Mouse (Mus musculus) myocyte (in vitro differentiated cells): ENCODE results near the gene H2-DMb1. TPM values are rescaled to one million over a fixed set of nuclear protein-coding genes. Genes with fewer than 3 reads are reported as not detected.

Source experiments
- H3K27me3 ChIP-seq: one replicate; pipeline ENCODE4 v1.6.1; 2011; ENCODE audit not compliant: control insufficient read depth, insufficient read depth, insufficient read length
- H3K36me3 ChIP-seq: one replicate; pipeline ENCODE4 v1.6.1; 2011; ENCODE audit not compliant: control insufficient read depth, insufficient read depth
- H3K4me2 ChIP-seq: one replicate; pipeline ENCODE4 v1.6.1; 2011; ENCODE audit warnings: low read depth, control low read depth
- H3K4me3 ChIP-seq: one replicate; pipeline ENCODE4 v1.5.1; 2011; ENCODE audit warnings: mild to moderate bottlenecking, control low read depth, moderate library complexity
- H3K79me2 ChIP-seq: one replicate; pipeline ENCODE4 v1.6.1; 2011; ENCODE audit not compliant: control insufficient read depth, insufficient read depth
- H3ac ChIP-seq: one replicate; pipeline ENCODE4 v1.6.1; 2011; ENCODE audit not compliant: control insufficient read depth, insufficient read length
- CEBPB ChIP-seq: IDR thresholded peaks from 2 replicates; pipeline ENCODE4 v1.6.1; 2011; ENCODE audit warnings: mild to moderate bottlenecking, moderate library complexity; ENCODE audit not compliant: poor library complexity, insufficient read depth, severe bottlenecking
- E2F4 ChIP-seq: IDR thresholded peaks from one replicate; pipeline ENCODE4 v1.6.1; 2011; ENCODE audit warnings: mild to moderate bottlenecking, control low read depth, moderate library complexity; ENCODE audit not compliant: insufficient read depth
- MAX ChIP-seq: IDR thresholded peaks from one replicate; pipeline ENCODE4 v1.6.1; 2011; ENCODE audit warnings: low read depth, mild to moderate bottlenecking, control low read depth
- MYOD1 ChIP-seq, 3 experiments: IDR thresholded peaks; one replicate each; pipeline ENCODE4 v1.6.1; 2011; ENCODE audit warnings: control low read depth in 2 of 3, low read depth in 2 of 3, mild to moderate bottlenecking in 2 of 3, moderate library complexity in 1 of 3; ENCODE audit not compliant: insufficient read length in 2 of 3, control insufficient read depth in 1 of 3
- MYOG ChIP-seq, 3 experiments: IDR thresholded peaks; one replicate each; pipeline ENCODE4 v1.6.1; 2011; ENCODE audit warnings: control low read depth in 2 of 3, low read depth in 2 of 3, mild to moderate bottlenecking in 2 of 3; ENCODE audit not compliant: insufficient read length in 2 of 3, control insufficient read depth in 1 of 3, insufficient read depth in 1 of 3
- POLR2A ChIP-seq: IDR thresholded peaks from one replicate; pipeline ENCODE4 v1.6.1; 2011; ENCODE audit warnings: low read depth, mild to moderate bottlenecking, control low read depth, moderate library complexity; ENCODE audit not compliant: insufficient read length
- POLR2AphosphoS2 ChIP-seq: IDR thresholded peaks from one replicate; pipeline ENCODE4 v1.6.1; 2011; ENCODE audit warnings: low read depth, control low read depth; ENCODE audit not compliant: insufficient read length
- REST ChIP-seq: IDR thresholded peaks from one replicate; pipeline ENCODE4 v1.6.1; 2011; ENCODE audit warnings: mild to moderate bottlenecking, control low read depth, moderate library complexity; ENCODE audit not compliant: insufficient read depth, insufficient read length
- SRF ChIP-seq: IDR thresholded peaks from one replicate; pipeline ENCODE4 v1.6.1; 2011; ENCODE audit warnings: low read depth; ENCODE audit not compliant: control insufficient read depth, insufficient read length
- TCF12 ChIP-seq: IDR thresholded peaks from one replicate; pipeline ENCODE4 v1.6.1; 2011; ENCODE audit warnings: mild to moderate bottlenecking, control low read depth; ENCODE audit not compliant: poor library complexity, insufficient read depth, severe bottlenecking
- TCF3 ChIP-seq: IDR thresholded peaks from one replicate; pipeline ENCODE4 v1.6.1; 2011; ENCODE audit warnings: low read depth, control low read depth; ENCODE audit not compliant: insufficient read length
- USF1 ChIP-seq: IDR thresholded peaks from one replicate; pipeline ENCODE4 v1.6.1; 2011; ENCODE audit warnings: low read depth, mild to moderate bottlenecking, control low read depth, moderate library complexity
- polyA plus RNA-seq: library from polyadenylated mRNA; unstranded; fragments of >200 nt; fragmentation: generic; extraction: Trizol; gene quantifications from one replicate; pipeline ENCODE4 v1.2.1, GENCODE M21; 2012; ENCODE audit warnings: missing spikeins

The H2-DMb1 gene
- polyA plus RNA-seq, 1 experiment: not detected

DNA sequence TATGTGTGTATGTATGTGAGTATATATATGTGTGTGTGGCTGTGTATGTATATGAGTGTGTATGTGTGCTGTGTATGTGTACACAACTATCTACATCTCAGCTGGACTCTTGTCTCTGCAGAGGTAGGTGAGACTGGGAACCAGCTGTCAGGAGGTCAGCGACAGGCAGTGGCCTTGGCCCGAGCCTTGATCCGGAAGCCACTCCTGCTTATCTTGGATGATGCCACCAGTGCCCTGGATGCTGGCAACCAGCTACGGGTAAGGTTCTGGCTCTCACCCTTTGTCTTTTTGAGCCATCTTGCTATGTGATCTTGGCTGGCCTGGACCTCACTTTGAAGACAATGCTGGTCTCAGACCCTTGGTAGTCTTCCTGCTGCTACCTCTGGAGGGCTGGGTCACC, 41.9 kb downstream of the H2-DMb1 start:
- TF ChIP-seq MYOG (IDR thresholded peaks at IDR 0.05; ENCODE audit: control insufficient read depth in 1 of 3, insufficient read depth in 1 of 3, insufficient read length in 2 of 3, low read depth in 2 of 3) (no peak), SRF (no peak), REST (no peak), POLR2AphosphoS2 (no peak), CEBPB (no peak)
- no peak overlapping the region for H3K4me3 ChIP-seq
- no peaks in the 10 kb centered on the region for H3K36me3 ChIP-seq
- no peaks in the 10 kb centered on the region for H3K79me2 ChIP-seq
- H3ac ChIP-seq: no peak overlapping the region
- H3K27me3 ChIP-seq: peaks cover 82% of the 10 kb centered on the region
- H3K4me2 ChIP-seq: no peak overlapping the region

DNA sequence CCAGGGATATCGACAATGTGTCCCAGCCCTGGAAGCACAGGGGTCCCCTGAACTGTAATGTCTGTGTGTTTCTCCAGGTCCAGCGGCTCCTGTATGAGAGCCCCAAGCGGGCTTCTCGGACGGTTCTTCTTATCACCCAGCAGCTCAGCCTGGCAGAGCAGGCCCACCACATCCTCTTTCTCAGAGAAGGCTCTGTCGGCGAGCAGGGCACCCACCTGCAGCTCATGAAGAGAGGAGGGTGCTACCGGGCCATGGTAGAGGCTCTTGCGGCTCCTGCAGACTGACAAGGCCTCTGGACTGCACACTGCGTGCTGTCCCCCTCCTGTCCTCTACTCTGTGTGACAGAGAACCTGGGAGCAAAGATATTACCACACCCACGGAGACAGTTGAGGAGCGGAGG, 43.6 kb downstream of the H2-DMb1 start:
- Histone ChIP-seq H3K4me2 (no peak overlapping the region), H3K27me3 (peaks cover 71% of the 10 kb centered on the region), H3ac (no peak overlapping the region), H3K4me3 (no peak overlapping the region), H3K36me3 (no peaks in the 10 kb centered on the region), H3K79me2 (no peaks in the 10 kb centered on the region)
- TF ChIP-seq MAX: no peak
- no peak for TF ChIP-seq POLR2A
- no peak for TF ChIP-seq REST
- TF ChIP-seq E2F4: no peak
- no peak for TF ChIP-seq SRF
- no peak for TF ChIP-seq TCF3
- no peak for TF ChIP-seq MYOG (IDR thresholded peaks at IDR 0.05; ENCODE audit: control insufficient read depth in 1 of 3, insufficient read depth in 1 of 3, insufficient read length in 2 of 3, low read depth in 2 of 3)
- no peak for TF ChIP-seq POLR2AphosphoS2
- TF ChIP-seq TCF12: no peak
- no peak for TF ChIP-seq USF1
- TF ChIP-seq CEBPB: no peak
- no peak for TF ChIP-seq MYOD1 (IDR thresholded peaks at IDR 0.05; ENCODE audit: control insufficient read depth in 1 of 3, insufficient read length in 2 of 3, low read depth in 2 of 3)

DNA sequence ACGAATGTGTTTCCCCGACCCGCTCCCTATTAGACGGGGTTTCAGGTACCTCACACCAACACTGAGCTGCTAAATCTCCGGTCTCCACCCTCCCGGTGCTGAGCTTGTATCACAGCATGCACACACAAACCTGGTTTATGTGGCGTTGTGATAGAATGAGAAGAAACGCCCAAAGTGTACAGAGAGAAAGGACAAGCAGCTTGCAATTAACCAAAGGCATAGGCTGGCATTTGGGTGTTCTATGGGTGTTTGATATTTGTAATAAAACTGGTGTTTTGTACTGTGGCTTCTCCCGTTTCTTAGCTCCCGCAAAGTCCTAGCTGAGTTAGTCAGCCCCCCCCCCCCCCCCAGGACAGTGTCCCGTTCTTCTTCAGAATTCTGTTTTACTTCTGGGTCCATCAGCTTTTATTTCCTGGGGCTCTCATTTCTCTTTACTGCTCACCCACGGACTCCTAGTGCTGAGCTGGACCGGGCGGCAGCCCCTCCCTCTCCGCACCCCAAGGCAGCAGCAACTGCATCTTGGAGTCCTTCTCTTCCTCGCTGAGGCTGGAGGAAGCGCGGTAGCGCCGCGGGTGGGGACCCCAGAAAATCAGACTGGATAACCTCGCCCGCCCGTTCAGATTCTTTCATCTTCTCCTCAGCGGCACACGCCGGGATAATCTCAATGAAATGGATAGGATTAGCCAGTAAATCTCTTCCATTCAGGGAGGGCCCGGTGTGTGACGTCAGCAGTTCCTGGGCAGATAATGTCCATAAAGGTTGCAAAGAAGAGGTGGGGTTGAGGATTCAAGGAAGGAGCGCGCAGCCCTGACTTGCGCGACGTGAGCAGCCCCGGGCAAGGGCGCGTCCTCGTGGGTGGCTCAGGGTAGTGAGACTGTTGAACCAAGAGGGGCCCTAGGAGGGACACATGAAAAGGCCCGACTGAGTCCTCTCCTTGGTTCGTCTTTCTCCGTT, 44.3 kb downstream of the H2-DMb1 start, which contains the start of gene Psmb8:
Psmb8 (plus strand) TSS at position 781 of the 954 bp plus-strand sequence.
- Histone ChIP-seq H3K4me2 (peak within 1 kb of the TSS; percentile 64), H3K4me3 (peak within 1 kb of the TSS; percentile 7), H3K36me3 (no peaks in the 10 kb centered on the region), H3K79me2 (no peaks in the 10 kb centered on the region), H3ac (no peak within 1 kb of the TSS), H3K27me3 (peaks cover 63% of the 10 kb centered on the region)
- no peak for TF ChIP-seq MYOD1 (IDR thresholded peaks at IDR 0.05; ENCODE audit: control insufficient read depth in 1 of 3, insufficient read length in 2 of 3, low read depth in 2 of 3)
- no peak for TF ChIP-seq POLR2A
- TF ChIP-seq MAX: no peak
- no peak for TF ChIP-seq MYOG (IDR thresholded peaks at IDR 0.05; ENCODE audit: control insufficient read depth in 1 of 3, insufficient read depth in 1 of 3, insufficient read length in 2 of 3, low read depth in 2 of 3)
- TF ChIP-seq SRF: no peak
- no peak for TF ChIP-seq CEBPB
- no peak for TF ChIP-seq REST
- no peak for TF ChIP-seq POLR2AphosphoS2
- TF ChIP-seq E2F4: no peak
- no peak for TF ChIP-seq USF1
- no peak for TF ChIP-seq TCF3
- no peak for TF ChIP-seq TCF12

DNA sequence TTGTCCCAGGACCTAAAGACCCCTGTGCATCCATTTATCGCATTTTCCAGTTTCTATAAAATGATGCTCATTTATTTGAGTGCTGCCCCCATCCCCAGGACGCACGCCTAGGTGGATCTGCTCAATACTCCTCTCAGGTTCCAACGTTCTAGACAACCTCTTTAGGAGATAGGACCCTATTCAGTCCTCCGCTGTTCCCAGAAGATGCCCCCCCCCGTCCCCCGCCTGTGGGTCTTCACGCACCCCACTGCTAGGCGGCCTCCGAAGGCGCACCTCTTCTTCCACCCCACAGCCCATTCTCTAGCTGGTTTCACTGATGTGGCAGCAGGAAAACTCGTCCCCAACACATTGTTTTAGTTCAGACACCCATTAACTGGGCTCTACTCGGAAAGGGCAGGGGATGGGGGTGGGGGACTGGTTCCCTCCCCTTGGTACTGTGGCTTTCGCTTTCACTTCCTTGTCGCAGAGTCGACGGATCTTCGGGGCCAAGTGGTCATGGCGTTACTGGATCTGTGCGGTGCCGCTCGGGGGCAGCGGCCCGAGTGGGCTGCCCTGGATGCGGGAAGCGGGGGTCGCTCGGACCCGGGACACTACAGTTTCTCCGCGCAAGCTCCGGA, 45.1 kb downstream of the H2-DMb1 start:
- Histone ChIP-seq H3K79me2 (no peaks in the 10 kb centered on the region), H3ac (no peak overlapping the region), H3K36me3 (no peaks in the 10 kb centered on the region), H3K27me3 (peaks cover 56% of the 10 kb centered on the region), H3K4me2 (peak overlapping the region; percentile 64), H3K4me3 (peak overlapping the region; percentile 7)
- TF ChIP-seq USF1 (no peak), POLR2A (no peak), MYOG (IDR thresholded peaks at IDR 0.05; ENCODE audit: control insufficient read depth in 1 of 3, insufficient read depth in 1 of 3, insufficient read length in 2 of 3, low read depth in 2 of 3) (no peak), POLR2AphosphoS2 (no peak), MYOD1 (IDR thresholded peaks at IDR 0.05; ENCODE audit: control insufficient read depth in 1 of 3, insufficient read length in 2 of 3, low read depth in 2 of 3) (no peak), MAX (no peak), TCF12 (no peak), TCF3 (no peak), REST (no peak), CEBPB (no peak), E2F4 (no peak), SRF (no peak)

DNA sequence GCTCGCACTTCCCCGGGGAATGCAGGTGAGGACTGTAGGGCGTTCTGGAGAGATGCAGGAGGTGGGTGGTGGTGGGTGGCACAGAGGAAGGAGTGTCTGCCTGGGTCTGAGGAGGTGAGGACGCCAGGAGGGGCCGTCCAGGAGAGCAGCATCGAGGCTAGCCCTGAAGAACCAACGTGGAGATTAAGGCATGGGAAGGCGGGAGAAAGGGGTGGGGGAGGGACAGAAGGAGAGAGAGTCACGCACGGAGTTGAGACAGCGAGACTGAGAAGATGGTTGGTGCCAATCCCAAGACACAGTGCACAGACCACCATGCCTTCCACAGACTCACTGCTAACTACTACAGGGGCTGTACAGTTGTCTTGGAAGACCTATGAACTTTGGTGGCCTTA, 45.6 kb downstream of the H2-DMb1 start:
- no peaks in the 10 kb centered on the region for H3K79me2 ChIP-seq
- peak overlapping the region; percentile 64 for H3K4me2 ChIP-seq
- H3K36me3 ChIP-seq: no peaks in the 10 kb centered on the region
- peak overlapping the region; percentile 7 for H3K4me3 ChIP-seq
- peaks cover 51% of the 10 kb centered on the region for H3K27me3 ChIP-seq
- TF ChIP-seq MAX (no peak), USF1 (no peak), TCF12 (no peak), E2F4 (no peak), SRF (no peak), TCF3 (no peak), MYOD1 (IDR thresholded peaks at IDR 0.05; ENCODE audit: control insufficient read depth in 1 of 3, insufficient read length in 2 of 3, low read depth in 2 of 3) (no peak), MYOG (IDR thresholded peaks at IDR 0.05; ENCODE audit: control insufficient read depth in 1 of 3, insufficient read depth in 1 of 3, insufficient read length in 2 of 3, low read depth in 2 of 3) (no peak), CEBPB (no peak)
- no peak overlapping the region for H3ac ChIP-seq
